Mouse (Mus musculus): Measurements from ENCODE around the gene Tnnt3. TPM values are rescaled to one million over a fixed set of nuclear protein-coding genes. Genes with fewer than 3 reads are reported as not detected.

Tnnt3 gene
- total and polyA plus RNA-seq, 3 experiments: 3.1 to 13.3 (median 4.1) TPM

GRCm38 (mm10) chr7:142514048-142514447 lies 15.4 kb downstream of the Tnnt3 start:
- Histone ChIP-seq H3K4me3 (replicated peaks in 1 of 3; ENCODE audit: low read depth in 2 of 3, low read length in 2 of 3, poor library complexity in 1 of 3) (no peak overlapping the region), H3K9me3 (replicated peaks; ENCODE audit: low read length) (no peaks in the 10 kb centered on the region), H3K4me1 (ENCODE audit: control insufficient read depth in 1 of 2, insufficient read depth in 2 of 2) (peaks cover 0 to 21% of the 10 kb centered on the region in 2 experiments; a peak in 2 of 4 replicates), H3K27me3 (replicated peaks) (no peaks in the 10 kb centered on the region), H3K9ac (ENCODE audit: insufficient read depth, low read depth) (no peak overlapping the region), H3K27ac (ENCODE audit: insufficient read depth, low read depth) (no peak overlapping the region), H3K4me2 (ENCODE audit: insufficient read depth, low read depth, poor library complexity, severe bottlenecking) (no peak overlapping the region), H3K36me3 (replicated peaks in 1 of 2; ENCODE audit: control insufficient read depth in 1 of 2, insufficient read depth in 1 of 2, low read length in 1 of 2) (peaks cover 0 to 22% of the 10 kb centered on the region in 2 experiments), H3K79me2 (replicated peaks; ENCODE audit: control insufficient read depth, extremely low read depth, insufficient read depth, poor library complexity, severe bottlenecking) (no peaks in the 10 kb centered on the region)
- no peak for TF ChIP-seq RAD21 (IDR thresholded peaks at IDR 0.05; ENCODE audit: low read depth, low read length)
- dilution Hi-C loops (cut with MboI; ENCODE audit: extremely low pct_ligation_motif_present, extremely low pct_unique_long_range_greater_than_20kb, low sequenced_read_pairs) (no loop called here), in situ Hi-C loops (cut with MboI; ENCODE audit: low pct_ligation_motif_present, low pct_unique_long_range_greater_than_20kb, low sequenced_read_pairs) (no loop called here)
- no peak for DNase-seq (ENCODE audit: extremely low read depth)

GRCm38 (mm10) chr7:142516221-142516978 lies 17.8 kb downstream of the Tnnt3 start:
- Histone ChIP-seq H3K4me1 (ENCODE audit: control insufficient read depth in 1 of 2, insufficient read depth in 2 of 2) (peaks cover 0 to 21% of the 10 kb centered on the region in 2 experiments; a peak in 2 of 4 replicates), H3K9me3 (replicated peaks; ENCODE audit: low read length) (no peaks in the 10 kb centered on the region), H3K4me3 (replicated peaks in 1 of 3; ENCODE audit: low read depth in 2 of 3, low read length in 2 of 3, poor library complexity in 1 of 3) (no peak overlapping the region), H3K79me2 (replicated peaks; ENCODE audit: control insufficient read depth, extremely low read depth, insufficient read depth, poor library complexity, severe bottlenecking) (no peaks in the 10 kb centered on the region), H3K36me3 (replicated peaks in 1 of 2; ENCODE audit: control insufficient read depth in 1 of 2, insufficient read depth in 1 of 2, low read length in 1 of 2) (peaks cover 0 to 18% of the 10 kb centered on the region in 2 experiments), H3K9ac (ENCODE audit: insufficient read depth, low read depth) (no peak overlapping the region), H3K27me3 (replicated peaks) (no peaks in the 10 kb centered on the region), H3K27ac (ENCODE audit: insufficient read depth, low read depth) (no peak overlapping the region), H3K4me2 (ENCODE audit: insufficient read depth, low read depth, poor library complexity, severe bottlenecking) (no peak overlapping the region)
- in situ Hi-C loops (cut with MboI; ENCODE audit: low pct_ligation_motif_present, low pct_unique_long_range_greater_than_20kb, low sequenced_read_pairs) (no loop called here), dilution Hi-C loops (cut with MboI; ENCODE audit: extremely low pct_ligation_motif_present, extremely low pct_unique_long_range_greater_than_20kb, low sequenced_read_pairs) (no loop called here)
- DNase-seq (ENCODE audit: extremely low read depth): no peak
- TF ChIP-seq KAT2A (IDR thresholded peaks at IDR 0.05; ENCODE audit: insufficient replicate concordance, low read length): no peak
- no peak for TF ChIP-seq SMC3 (IDR thresholded peaks at IDR 0.05; ENCODE audit: low read depth, low read length)
- no peak for TF ChIP-seq E2F4 (IDR thresholded peaks at IDR 0.05; ENCODE audit: insufficient replicate concordance, low read depth, low read length)
- TF ChIP-seq PAX5 (IDR thresholded peaks at IDR 0.05; ENCODE audit: low read length): no peak
- no peak for TF ChIP-seq RAD21 (IDR thresholded peaks at IDR 0.05; ENCODE audit: low read depth, low read length)
- TF ChIP-seq USF2 (conservative IDR thresholded peaks at IDR 0.05; ENCODE audit: low read depth, low read length): no peak
- no peak for TF ChIP-seq SIN3A (IDR thresholded peaks at IDR 0.05; ENCODE audit: low read length)
- no peak for TF ChIP-seq CHD1 (IDR thresholded peaks at IDR 0.05; ENCODE audit: low read depth, low read length)
- no peak for TF ChIP-seq ZC3H11A (IDR thresholded peaks at IDR 0.05; ENCODE audit: low read depth, low read length)
- no peak for TF ChIP-seq ELF1 (IDR thresholded peaks at IDR 0.05; ENCODE audit: low read depth, low read length)
- TF ChIP-seq NRF1 (IDR thresholded peaks at IDR 0.05; ENCODE audit: low read depth, low read length): no peak
- TF ChIP-seq MAZ (IDR thresholded peaks at IDR 0.05; ENCODE audit: low read depth, low read length): no peak

GRCm38 (mm10) chr7:142517531-142517930 lies 18.9 kb downstream of the Tnnt3 start:
- Histone ChIP-seq H3K4me2 (ENCODE audit: insufficient read depth, low read depth, poor library complexity, severe bottlenecking) (no peak overlapping the region), H3K9ac (ENCODE audit: insufficient read depth, low read depth) (no peak overlapping the region), H3K27ac (ENCODE audit: insufficient read depth, low read depth) (no peak overlapping the region), H3K4me1 (ENCODE audit: control insufficient read depth in 1 of 2, insufficient read depth in 2 of 2) (peaks cover 0 to 15% of the 10 kb centered on the region in 2 experiments; a peak in 2 of 4 replicates), H3K4me3 (replicated peaks in 1 of 3; ENCODE audit: low read depth in 2 of 3, low read length in 2 of 3, poor library complexity in 1 of 3) (no peak overlapping the region), H3K36me3 (replicated peaks in 1 of 2; ENCODE audit: control insufficient read depth in 1 of 2, insufficient read depth in 1 of 2, low read length in 1 of 2) (peaks cover 0 to 16% of the 10 kb centered on the region in 2 experiments), H3K27me3 (replicated peaks) (no peaks in the 10 kb centered on the region), H3K9me3 (replicated peaks; ENCODE audit: low read length) (no peaks in the 10 kb centered on the region), H3K79me2 (replicated peaks; ENCODE audit: control insufficient read depth, extremely low read depth, insufficient read depth, poor library complexity, severe bottlenecking) (no peaks in the 10 kb centered on the region)
- dilution Hi-C loops (cut with MboI; ENCODE audit: extremely low pct_ligation_motif_present, extremely low pct_unique_long_range_greater_than_20kb, low sequenced_read_pairs): no loop called here
- in situ Hi-C loops (cut with MboI; ENCODE audit: low pct_ligation_motif_present, low pct_unique_long_range_greater_than_20kb, low sequenced_read_pairs): no loop called here
- DNase-seq (ENCODE audit: extremely low read depth): no peak
- TF ChIP-seq RAD21 (IDR thresholded peaks at IDR 0.05; ENCODE audit: low read depth, low read length): no peak
- no peak for TF ChIP-seq CHD1 (IDR thresholded peaks at IDR 0.05; ENCODE audit: low read depth, low read length)
- TF ChIP-seq HCFC1 (IDR thresholded peaks at IDR 0.05; ENCODE audit: low read depth, low read length): no peak
- TF ChIP-seq MAFK (IDR thresholded peaks at IDR 0.05; ENCODE audit: insufficient replicate concordance, low read length): no peak
- TF ChIP-seq IRF4 (IDR thresholded peaks at IDR 0.05; ENCODE audit: low read depth, low read length): no peak
- no peak for TF ChIP-seq MYC (IDR thresholded peaks at IDR 0.05; ENCODE audit: low read depth, low read length)
- TF ChIP-seq NRF1 (IDR thresholded peaks at IDR 0.05; ENCODE audit: low read depth, low read length): no peak
- TF ChIP-seq UBTF (IDR thresholded peaks at IDR 0.05; ENCODE audit: low read depth, low read length): no peak
- TF ChIP-seq MXI1 (IDR thresholded peaks at IDR 0.05; ENCODE audit: low read depth, low read length): no peak
- TF ChIP-seq ZKSCAN1 (IDR thresholded peaks at IDR 0.05; ENCODE audit: borderline replicate concordance, low read depth, low read length): no peak
- no peak for TF ChIP-seq CHD2 (IDR thresholded peaks at IDR 0.05; ENCODE audit: low read length)
- no peak for TF ChIP-seq PAX5 (IDR thresholded peaks at IDR 0.05; ENCODE audit: low read length)
- TF ChIP-seq CTCF (conservative IDR thresholded peaks at IDR 0.05 in 1 of 2, IDR thresholded peaks at IDR 0.05 in 1 of 2; ENCODE audit: low read depth in 2 of 2, low read length in 2 of 2): no peak
- TF ChIP-seq POLR2AphosphoS2 (IDR thresholded peaks at IDR 0.05; ENCODE audit: low read depth, low read length): no peak
- TF ChIP-seq NELFE (IDR thresholded peaks at IDR 0.05; ENCODE audit: low read depth, low read length): no peak
- TF ChIP-seq TBP (conservative IDR thresholded peaks at IDR 0.05; ENCODE audit: low read depth, low read length): no peak
- TF ChIP-seq GABPA (IDR thresholded peaks at IDR 0.05; ENCODE audit: insufficient replicate concordance, low read depth, low read length): no peak

All from CH12.LX (cell line).